Mouse (Mus musculus) midbrain, embryonic 13.5 days (tissue): ENCODE data around the gene Rxfp4. TPM values are rescaled to one million over a fixed set of nuclear protein-coding genes. Genes with fewer than 3 reads are reported as not detected.
A peak's percentile ranks its signal among the peaks of the same experiment; 100 is the strongest.

Experiments
- ATAC-seq: fragments of 200-750 bp; cut with Nextera tagmentation; 2 replicates; pipeline ENCODE4 v1.8.0; 2017; ENCODE audit warnings: mild to moderate bottlenecking, moderate TSS enrichment, moderate library complexity
- H3K27ac ChIP-seq: fragments of 300-500 bp; sonication (generic); 2 replicates; pipeline ENCODE4 v1.5.1; 2015; ENCODE audit warnings: inconsistent platforms, mild to moderate bottlenecking, moderate library complexity
- H3K27me3 ChIP-seq: fragments of 300-500 bp; sonication (generic); 2 replicates; pipeline ENCODE4 v1.6.1; 2015; ENCODE audit warnings: mild to moderate bottlenecking, inconsistent platforms
- H3K36me3 ChIP-seq: fragments of 300-500 bp; sonication (generic); 2 replicates; pipeline ENCODE4 v1.6.1; 2015; ENCODE audit warnings: mild to moderate bottlenecking, inconsistent platforms
- H3K4me1 ChIP-seq: fragments of 300-500 bp; sonication (generic); replicated peaks from 2 replicates; pipeline ENCODE4 v1.6.1; 2015; ENCODE audit warnings: inconsistent platforms
- H3K4me2 ChIP-seq: fragments of 300-500 bp; sonication (generic); replicated peaks from 2 replicates; pipeline ENCODE4 v1.6.1; 2015; ENCODE audit warnings: moderate library complexity, mild to moderate bottlenecking, inconsistent platforms
- H3K4me3 ChIP-seq: fragments of 300-500 bp; sonication (generic); replicated peaks from 2 replicates; pipeline ENCODE4 v1.5.1; 2015; ENCODE audit warnings: mild to moderate bottlenecking, inconsistent platforms
- H3K9ac ChIP-seq: fragments of 300-500 bp; sonication (generic); replicated peaks from 2 replicates; pipeline ENCODE4 v1.6.1; 2015; ENCODE audit warnings: mild to moderate bottlenecking, inconsistent platforms
- H3K9me3 ChIP-seq: fragments of 300-500 bp; sonication (generic); 2 replicates; pipeline ENCODE4 v1.6.1; 2016; ENCODE audit warnings: mild to moderate bottlenecking, inconsistent platforms
- WGBS: fragments of 180-500 bp; shearing (Covaris S2); methylation state at CpG from one replicate; pipeline ENCODE4 v1.1.7; 2015; 5-methylcytosine and 5-hydroxymethylcytosine counted together
- polyA plus RNA-seq: library from polyadenylated mRNA; unstranded; fragments of >200 nt; fragmentation: Nextera tagmentation; extraction: Ambion mirVana; gene quantifications from 2 replicates; pipeline ENCODE4 v1.2.1, GENCODE M21; 2015

Rxfp4 gene
- polyA plus RNA-seq, 1 experiment from 2014 or later = not detected

DNA sequence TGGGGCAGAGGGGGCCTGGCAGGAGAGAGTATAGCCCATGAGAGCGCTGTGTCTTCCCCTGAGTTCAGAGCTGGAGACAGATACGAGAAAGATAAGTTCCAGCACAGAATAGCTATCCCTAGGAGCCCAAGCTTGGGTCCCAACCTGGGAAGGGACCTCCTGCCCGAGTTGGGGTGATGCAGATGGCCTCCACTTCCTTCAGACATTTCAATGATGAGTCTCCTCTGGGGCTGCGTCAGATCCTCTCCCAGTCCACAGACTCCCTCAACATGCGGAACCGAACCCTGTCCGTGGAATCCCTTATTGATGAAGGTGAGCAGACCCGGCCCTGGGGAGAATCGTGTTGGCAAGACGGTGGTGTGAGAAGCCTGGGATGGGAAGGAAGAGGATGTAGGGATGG is 19.9 kb downstream of the Rxfp4 start:
- Histone ChIP-seq H3K4me2 (no peak overlapping the region), H3K36me3 (peaks cover 89% of the 10 kb centered on the region), H3K9ac (no peak overlapping the region), H3K27me3 (no peaks in the 10 kb centered on the region), H3K4me3 (no peak overlapping the region), H3K4me1 (peaks cover 27% of the 10 kb centered on the region), H3K27ac (no peak overlapping the region), H3K9me3 (no peaks in the 10 kb centered on the region)
- ATAC-seq = no peak
- WGBS = 94% methylated on average over 10 of the region's 10 CpGs

DNA sequence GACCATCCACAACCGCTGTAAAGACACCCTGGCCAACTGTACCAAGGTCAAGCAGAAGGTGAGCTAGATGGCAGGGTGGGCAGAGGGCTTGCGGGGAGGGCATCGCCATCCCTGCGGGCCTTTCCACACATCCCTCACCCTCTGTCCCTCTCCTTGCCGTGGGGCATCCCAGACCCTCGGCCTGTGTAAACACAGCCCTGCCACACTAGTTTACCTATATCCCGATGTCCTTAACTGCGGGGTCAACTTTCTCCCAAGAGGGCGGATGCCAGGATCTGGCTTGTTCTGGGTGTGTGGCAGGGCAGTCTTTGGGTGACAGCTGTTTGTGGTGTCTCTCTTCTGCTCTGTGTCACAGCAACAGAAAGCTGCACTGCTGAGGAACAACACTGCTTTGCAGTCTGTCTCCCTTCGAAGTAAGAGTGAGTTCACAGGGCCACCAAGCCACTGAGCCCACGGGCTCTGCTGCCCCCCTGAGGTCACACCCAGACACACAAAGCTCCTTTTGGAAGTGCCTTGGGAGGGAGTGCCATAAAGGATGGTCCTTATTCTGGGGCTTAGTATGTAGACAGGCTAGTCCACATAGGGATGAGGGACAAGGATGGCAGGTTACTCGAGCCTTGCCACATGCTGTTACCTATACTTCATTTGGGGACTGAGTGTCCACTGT is 20.9 kb downstream of the Rxfp4 start:
- H3K4me3 ChIP-seq = no peak overlapping the region
- ATAC-seq = no peak; the same call in 1 of the 2 replicates
- H3K27ac ChIP-seq = no peak overlapping the region
- H3K4me2 ChIP-seq = no peak overlapping the region
- no peaks in the 10 kb centered on the region for H3K27me3 ChIP-seq
- H3K36me3 ChIP-seq = peaks cover 83% of the 10 kb centered on the region
- peaks cover 34% of the 10 kb centered on the region for H3K4me1 ChIP-seq
- no peak overlapping the region for H3K9ac ChIP-seq
- no peaks in the 10 kb centered on the region for H3K9me3 ChIP-seq
- 81% methylated on average over 12 of the region's 12 CpGs for WGBS

DNA sequence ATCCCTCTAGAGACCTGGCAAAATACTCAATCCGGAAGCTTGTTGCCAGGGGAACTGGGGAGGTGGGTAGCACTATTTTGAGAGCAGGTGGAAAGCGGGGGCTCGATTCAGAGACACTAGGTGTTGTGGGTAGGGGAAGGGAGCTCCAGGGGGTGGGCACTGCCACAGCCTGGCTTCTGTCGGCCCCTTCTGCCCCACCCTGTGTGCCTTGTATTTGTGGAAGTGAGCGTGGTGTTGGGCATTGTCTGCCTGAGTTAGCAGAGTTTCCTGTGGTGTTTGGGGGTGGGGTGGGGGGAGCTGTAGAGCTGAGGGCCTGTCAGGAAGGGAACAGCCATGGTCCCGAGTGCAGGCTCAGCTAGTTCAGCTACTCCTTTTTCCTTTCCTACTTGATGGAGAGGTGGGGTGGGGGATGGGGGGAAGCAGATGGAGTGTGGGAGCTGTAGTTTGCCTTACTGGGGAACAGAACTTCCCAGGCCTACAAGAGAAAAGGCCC is 22.0 kb downstream of the Rxfp4 start:
- no peak overlapping the region for H3K4me3 ChIP-seq
- no peak overlapping the region for H3K9ac ChIP-seq
- WGBS = 68% methylated on average over 6 of the region's 6 CpGs
- peaks cover 45% of the 10 kb centered on the region for H3K4me1 ChIP-seq
- H3K36me3 ChIP-seq = peaks cover 78% of the 10 kb centered on the region
- ATAC-seq = no peak
- no peaks in the 10 kb centered on the region for H3K27me3 ChIP-seq
- no peak overlapping the region for H3K4me2 ChIP-seq
- H3K9me3 ChIP-seq = no peaks in the 10 kb centered on the region
- no peak overlapping the region for H3K27ac ChIP-seq

DNA sequence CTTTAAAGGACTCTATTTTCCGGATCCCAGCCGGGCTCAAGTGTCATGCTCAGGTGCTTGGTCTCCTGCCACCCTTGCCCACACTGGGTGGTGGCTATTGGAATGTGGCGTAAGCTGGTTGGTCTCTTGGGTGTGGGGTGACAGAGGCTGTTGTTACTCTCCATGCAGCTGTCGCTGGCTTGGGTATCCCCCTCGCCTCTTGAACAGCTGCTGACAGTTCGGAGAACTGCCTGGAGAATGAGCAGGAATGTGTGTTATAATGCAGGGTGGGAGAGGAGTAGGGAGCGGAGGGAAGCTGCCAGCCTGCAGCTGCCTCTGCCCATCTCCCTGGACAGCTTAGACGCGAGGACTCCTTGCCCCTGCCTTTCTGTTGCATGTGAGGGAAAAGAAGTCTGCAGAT is 22.9 kb downstream of the Rxfp4 start:
- Histone ChIP-seq H3K9ac (no peak overlapping the region), H3K27ac (no peak overlapping the region), H3K4me2 (no peak overlapping the region), H3K4me3 (no peak overlapping the region), H3K36me3 (peaks cover 76% of the 10 kb centered on the region), H3K9me3 (no peaks in the 10 kb centered on the region), H3K27me3 (no peaks in the 10 kb centered on the region), H3K4me1 (peaks cover 54% of the 10 kb centered on the region)
- no peak for ATAC-seq
- 80% methylated on average over 9 of the region's 9 CpGs for WGBS

DNA sequence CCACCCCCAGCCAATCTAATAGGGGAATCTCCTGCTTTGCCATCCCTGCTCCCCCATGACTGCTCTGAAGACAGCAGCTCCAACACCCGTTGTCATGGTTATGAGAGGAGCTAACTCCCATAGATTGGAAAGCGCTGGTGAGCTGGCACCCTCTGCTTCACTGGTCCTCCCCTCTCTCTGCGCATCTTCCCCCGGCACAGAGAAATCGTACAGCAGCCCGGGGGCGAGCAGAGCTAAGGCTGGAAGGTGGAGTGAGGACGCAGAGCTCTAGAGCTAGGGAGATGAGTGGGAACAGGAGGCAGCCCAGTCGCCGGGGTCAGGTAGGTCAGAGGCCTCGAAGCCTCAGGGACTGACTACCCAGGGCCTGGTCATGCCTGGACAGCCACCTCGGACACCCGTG is 23.7 kb downstream of the Rxfp4 start:
- no peaks in the 10 kb centered on the region for H3K9me3 ChIP-seq
- peaks cover 62% of the 10 kb centered on the region for H3K4me1 ChIP-seq
- no peak overlapping the region for H3K4me3 ChIP-seq
- ATAC-seq = no peak
- 80% methylated on average over 13 of the region's 13 CpGs for WGBS
- H3K9ac ChIP-seq = no peak overlapping the region
- peaks cover 70% of the 10 kb centered on the region for H3K36me3 ChIP-seq
- no peak overlapping the region for H3K4me2 ChIP-seq
- no peaks in the 10 kb centered on the region for H3K27me3 ChIP-seq
- no peak overlapping the region for H3K27ac ChIP-seq

DNA sequence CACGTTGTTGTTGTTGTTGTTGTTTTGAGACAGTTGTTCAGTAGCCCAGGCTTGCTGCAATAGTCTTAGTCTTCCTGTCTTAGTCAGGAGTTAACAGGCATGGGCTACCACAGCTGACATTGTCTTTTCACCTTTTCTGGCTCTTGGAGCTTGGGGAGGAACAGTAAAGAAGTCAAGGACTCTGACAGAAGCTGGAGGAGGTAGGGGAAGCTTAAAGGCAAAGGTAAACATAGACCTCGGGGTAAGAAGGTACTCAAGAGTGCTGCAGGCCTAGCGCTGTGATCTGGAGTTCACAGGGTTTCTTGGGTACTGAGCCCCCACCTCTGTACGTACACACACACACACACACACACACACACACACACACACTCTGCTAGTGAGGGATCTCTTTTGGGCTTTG is 24.2 kb downstream of the Rxfp4 start:
- Histone ChIP-seq H3K27me3 (no peaks in the 10 kb centered on the region), H3K27ac (no peak overlapping the region), H3K9ac (no peak overlapping the region), H3K4me3 (no peak overlapping the region), H3K4me1 (peaks cover 66% of the 10 kb centered on the region), H3K4me2 (no peak overlapping the region), H3K36me3 (peaks cover 65% of the 10 kb centered on the region), H3K9me3 (no peaks in the 10 kb centered on the region)
- no peak for ATAC-seq
- WGBS = 69% methylated on average over 4 of the region's 4 CpGs

DNA sequence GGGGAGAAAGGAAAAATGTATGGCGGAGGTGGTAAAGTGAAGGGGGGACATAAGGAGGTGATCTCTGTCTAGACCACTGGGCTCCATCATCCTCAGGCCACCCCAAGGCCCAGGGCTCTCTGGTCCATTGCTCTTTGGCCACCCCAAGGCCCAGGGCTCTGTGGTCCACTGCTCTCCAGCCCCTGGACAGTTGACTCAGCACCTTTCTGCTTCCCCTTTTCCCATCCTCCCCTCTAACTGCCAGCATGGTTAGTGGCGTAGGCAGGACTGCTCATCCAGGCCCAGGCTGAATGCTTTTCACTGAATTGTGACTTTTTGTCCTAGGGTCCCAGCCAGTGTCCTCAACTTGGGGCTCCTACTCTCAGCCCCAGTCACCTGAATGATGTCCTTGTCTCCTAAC is 25.4 kb downstream of the Rxfp4 start:
- no peak overlapping the region for H3K27ac ChIP-seq

DNA sequence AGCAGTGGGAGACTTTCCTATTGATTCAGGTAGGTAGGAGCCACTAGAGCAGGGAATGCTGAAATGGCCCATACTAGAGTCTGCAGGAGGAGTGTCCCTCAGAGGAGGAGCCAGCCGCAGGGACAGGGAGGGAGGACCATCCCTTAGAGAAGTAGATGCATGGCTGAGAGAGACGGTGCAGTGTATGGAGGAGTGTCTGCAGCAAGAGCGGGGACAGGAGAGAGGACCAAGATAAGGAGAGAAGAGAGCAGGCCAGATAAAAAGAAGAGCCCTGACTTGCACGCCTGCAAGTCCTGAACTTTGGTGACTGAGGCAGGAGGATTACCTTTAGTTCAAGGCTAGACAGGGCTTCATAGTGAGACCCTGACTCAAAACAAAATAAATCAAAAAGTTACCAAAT is 25.8 kb downstream of the Rxfp4 start:
- peaks cover 70% of the 10 kb centered on the region for H3K4me1 ChIP-seq
- H3K27ac ChIP-seq = no peak overlapping the region
- H3K9me3 ChIP-seq = no peaks in the 10 kb centered on the region
- no peak for ATAC-seq
- H3K4me3 ChIP-seq = no peak overlapping the region
- H3K9ac ChIP-seq = 0 out of 2 replicates have a peak overlapping the region, but pooled peaks have one; percentile 34
- WGBS = 62% methylated on average over 4 of the region's 4 CpGs
- peaks cover 48% of the 10 kb centered on the region for H3K36me3 ChIP-seq
- H3K4me2 ChIP-seq = no peak overlapping the region
- no peaks in the 10 kb centered on the region for H3K27me3 ChIP-seq

More for the DNA sequence above, 25.4 kb downstream of the Rxfp4 start:
- WGBS = 79% methylated on average over 2 of the region's 2 CpGs
- H3K9me3 ChIP-seq = no peaks in the 10 kb centered on the region
- no peaks in the 10 kb centered on the region for H3K27me3 ChIP-seq
- no peak for ATAC-seq
- H3K9ac ChIP-seq = 0 out of 2 replicates have a peak overlapping the region, but pooled peaks have one; percentile 39
- peaks cover 70% of the 10 kb centered on the region for H3K4me1 ChIP-seq
- no peak overlapping the region for H3K4me3 ChIP-seq
- peaks cover 53% of the 10 kb centered on the region for H3K36me3 ChIP-seq
- no peak overlapping the region for H3K4me2 ChIP-seq

DNA sequence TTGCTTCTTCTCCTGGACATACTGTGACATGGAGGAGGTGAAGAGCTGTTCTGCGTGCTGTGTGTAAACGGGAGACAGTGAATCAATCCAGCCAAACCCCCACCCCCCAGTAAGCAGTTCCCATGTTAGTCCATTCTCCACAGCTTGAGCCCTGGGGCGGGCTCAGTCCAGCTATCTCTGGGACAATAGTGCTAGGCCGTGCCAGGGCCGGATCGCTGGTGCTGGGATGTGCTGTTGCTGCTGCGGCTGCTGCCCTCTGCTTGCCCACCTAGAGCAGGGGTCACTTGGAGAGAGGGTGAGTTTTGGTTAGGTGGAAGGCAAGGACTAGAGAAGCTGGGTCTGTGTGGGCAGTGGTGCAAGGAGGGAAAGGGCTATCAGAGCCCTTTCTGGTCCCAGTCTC is 26.6 kb downstream of the Rxfp4 start:
- H3K36me3 ChIP-seq = peaks cover 40% of the 10 kb centered on the region
- H3K9me3 ChIP-seq = no peaks in the 10 kb centered on the region
- H3K27ac ChIP-seq = peak overlapping the region; percentile 54
- H3K27me3 ChIP-seq = no peaks in the 10 kb centered on the region
- H3K4me2 ChIP-seq = peak overlapping the region; percentile 97
- WGBS = 69% methylated on average over 7 of the region's 7 CpGs
- peaks cover 69% of the 10 kb centered on the region for H3K4me1 ChIP-seq
- ATAC-seq = no peak
- peak overlapping the region; percentile 94 for H3K9ac ChIP-seq
- peak overlapping the region; percentile 77; the same call in 1 of the 2 replicates for H3K4me3 ChIP-seq

DNA sequence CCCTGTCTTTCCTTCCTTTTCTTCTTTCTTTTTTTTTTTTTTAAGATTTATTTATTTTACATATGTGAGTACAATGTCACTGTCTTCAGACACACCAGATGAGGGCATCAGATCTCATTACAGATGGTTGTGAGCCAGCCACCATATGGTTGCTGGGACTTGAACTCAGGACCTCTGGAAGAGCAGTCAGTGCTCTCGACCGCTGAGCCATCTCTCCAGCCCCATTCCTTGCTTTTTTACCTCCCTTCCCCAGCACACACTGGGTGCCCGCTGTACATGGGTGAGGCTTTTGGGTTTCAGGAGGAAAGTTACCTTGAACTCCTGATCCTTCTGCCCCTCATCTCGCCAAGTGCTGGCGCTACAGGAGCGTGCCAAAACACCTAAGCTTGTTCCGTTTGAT is 27.4 kb downstream of the Rxfp4 start:
- Histone ChIP-seq H3K36me3 (peaks cover 33% of the 10 kb centered on the region), H3K4me1 (peaks cover 70% of the 10 kb centered on the region), H3K9ac (peak overlapping the region; percentile 94), H3K27ac (peak overlapping the region; percentile 99), H3K27me3 (no peaks in the 10 kb centered on the region), H3K4me3 (peak overlapping the region; percentile 77), H3K4me2 (peak overlapping the region; percentile 97), H3K9me3 (no peaks in the 10 kb centered on the region)
- no peak for ATAC-seq
- WGBS = 89% methylated on average over 7 of the region's 7 CpGs

DNA sequence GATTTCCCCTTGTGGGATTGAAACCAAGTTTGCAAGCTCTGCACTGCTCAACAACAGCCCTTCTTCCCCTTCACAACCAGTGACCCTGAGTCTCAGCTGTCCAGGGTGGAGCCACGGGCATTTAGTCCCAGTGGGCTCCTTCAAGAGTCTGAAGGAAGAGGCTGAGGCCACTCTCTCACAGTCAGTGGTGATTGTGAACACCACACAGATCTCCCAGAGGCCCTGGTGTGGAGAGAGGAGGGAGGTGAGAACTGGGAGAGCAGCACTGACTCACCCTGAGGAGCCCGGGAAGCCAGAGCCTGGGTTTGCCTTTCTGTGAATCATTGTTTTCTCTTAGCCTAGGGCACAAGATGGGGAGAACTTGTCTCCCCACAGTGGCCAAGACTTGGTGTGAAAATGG is 28.0 kb downstream of the Rxfp4 start:
- Histone ChIP-seq H3K4me1 (peaks cover 69% of the 10 kb centered on the region), H3K4me2 (peak overlapping the region; percentile 97), H3K27me3 (no peaks in the 10 kb centered on the region), H3K27ac (peak overlapping the region; percentile 99), H3K9me3 (no peaks in the 10 kb centered on the region), H3K4me3 (peak overlapping the region; percentile 77), H3K9ac (peak overlapping the region; percentile 94), H3K36me3 (peaks cover 27% of the 10 kb centered on the region)
- no peak for ATAC-seq
- WGBS = 42% methylated on average over 2 of the region's 2 CpGs

DNA sequence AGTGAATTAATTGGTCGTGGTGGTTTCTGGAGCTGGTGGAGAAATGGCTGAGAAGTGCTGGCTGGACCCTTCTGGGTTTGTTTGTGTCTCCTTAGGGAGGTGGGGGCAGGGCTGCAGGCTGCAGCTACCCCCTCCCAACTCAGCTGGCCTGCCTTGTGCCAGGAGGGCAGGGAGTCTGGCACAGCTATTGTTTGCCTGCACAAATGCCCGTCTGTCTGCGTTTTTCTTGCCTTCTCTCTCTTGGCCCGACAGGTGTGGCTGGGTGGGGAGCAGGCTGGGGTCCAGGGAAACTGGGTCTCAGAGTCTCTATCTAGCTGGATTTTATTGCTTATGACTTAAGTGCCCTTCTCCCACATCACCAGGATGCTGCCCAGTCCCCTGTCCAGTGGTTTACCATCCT is 28.6 kb downstream of the Rxfp4 start:
- Histone ChIP-seq H3K9ac (peak overlapping the region; percentile 94), H3K36me3 (peaks cover 20% of the 10 kb centered on the region), H3K4me2 (peak overlapping the region; percentile 97), H3K4me1 (peaks cover 67% of the 10 kb centered on the region), H3K27ac (peak overlapping the region; percentile 99), H3K4me3 (peak overlapping the region; percentile 77), H3K27me3 (no peaks in the 10 kb centered on the region), H3K9me3 (no peaks in the 10 kb centered on the region)
- WGBS = 17% methylated on average over 4 of the region's 4 CpGs
- no peak for ATAC-seq
